ENCODE assay signal across 20 mouse cellular contexts in genomic region chr9:51978545-51979259, GRCm38 (mm10). TPM values are rescaled to one million over a fixed set of nuclear protein-coding genes. Genes with fewer than 3 reads are reported as not detected.
DNase-seq lines count a peak whose midpoint lies in the region; ATAC-seq and TF ChIP-seq lines count a peak whose summit lies in the region.
"Had no signal": no experiment of that assay in that cellular context is flagged by ENCODE, and none has a peak within 500 bp of the region (broad histone marks: within the 10 kb centered on the region; RNA-seq: fewer than 3 reads in every experiment).

No protein-coding gene starts in this region.

- no peak overlapping the region for H3K4me3 ChIP-seq in lung, embryonic 14.5 days (ENCODE audit: low read depth, low read length)
- no peak overlapping the region for H3K4me3 ChIP-seq in CH12.LX (replicated peaks in 1 of 3; ENCODE audit: low read depth in 2 of 3, low read length in 2 of 3, poor library complexity in 1 of 3)
- no peak overlapping the region for H3K4me3 ChIP-seq in stomach, postnatal 0 days (ENCODE audit: low read depth, low read length)
- H3K4me3 ChIP-seq: forebrain, embryonic 12.5 days; limb, embryonic 15.5 days; midbrain, embryonic 12.5 days; neural tube, embryonic 13.5 days had no signal

- WGBS in lung, embryonic 14.5 days, result 84% methylated on average over 6 of the region's 6 CpGs
- WGBS in stomach, postnatal 0 days, result 84% methylated on average over 6 of the region's 6 CpGs

- peak; percentile 31; the same call in 1 of the 2 replicates for ATAC-seq in lung, embryonic 14.5 days (ENCODE audit: insufficient read depth)
- 0 out of 2 replicates have a peak, but pooled peaks have one; percentile 19 for ATAC-seq in stomach, postnatal 0 days (ENCODE audit: low FRiP score, low TSS enrichment)

- no peak for DNase-seq in lung, embryonic 14.5 days
- DNase-seq in lung, postnatal 14 days, result no peak
- DNase-seq in CH12.LX (ENCODE audit: extremely low read depth) (peak; percentile 22), ZHBTc4 (ENCODE audit: low read depth, low spot score) (peak; percentile 92)
- no peak for DNase-seq in stomach, postnatal 0 days (ENCODE audit: low spot score)
- no peak for DNase-seq in embryo, embryonic 11 days
- DNase-seq in left cerebral cortex, adult 18-20 months (ENCODE audit: low spot score in 2 of 2), result no peak
- DNase-seq: adrenal gland, postnatal 25 days; cerebellum, adult 11-12 months; cerebellum, postnatal 25 days; gastrocnemius, postnatal 14 days; lung, adult 2 months; right cerebral cortex, adult 18-20 months; spleen, adult 18-20 months; thymus, postnatal 4 days had no signal

- H3K36me3 ChIP-seq in lung, embryonic 14.5 days (ENCODE audit: insufficient read depth), result no peaks in the 10 kb centered on the region
- no peaks in the 10 kb centered on the region for H3K36me3 ChIP-seq in CH12.LX (replicated peaks in 1 of 2; ENCODE audit: control insufficient read depth in 1 of 2, insufficient read depth in 1 of 2, low read length in 1 of 2)
- no peaks in the 10 kb centered on the region for H3K36me3 ChIP-seq in stomach, postnatal 0 days (ENCODE audit: control insufficient read depth, insufficient read depth, low read length)
- H3K36me3 ChIP-seq: forebrain, embryonic 12.5 days; limb, embryonic 15.5 days; midbrain, embryonic 12.5 days; neural tube, embryonic 13.5 days had no signal

- no peak for TF ChIP-seq POLR2A in CH12.LX (IDR thresholded peaks at IDR 0.05; ENCODE audit: low read depth, low read length)

- in situ Hi-C loops in CH12.LX (cut with MboI; ENCODE audit: low pct_ligation_motif_present, low pct_unique_long_range_greater_than_20kb, low sequenced_read_pairs), result loop anchor here (25.0 kb wide), 1 partner anchor 384 kb away; no protein-coding TSS in a partner anchor

- no peak overlapping the region for H3K9ac ChIP-seq in lung, embryonic 14.5 days
- H3K9ac ChIP-seq in CH12.LX (ENCODE audit: insufficient read depth, low read depth), result no peak overlapping the region
- no peak overlapping the region for H3K9ac ChIP-seq in stomach, postnatal 0 days (ENCODE audit: low read length)
- H3K9ac ChIP-seq: forebrain, embryonic 12.5 days; limb, embryonic 15.5 days; midbrain, embryonic 12.5 days; neural tube, embryonic 13.5 days had no signal

- H3K4me2 ChIP-seq in lung, embryonic 14.5 days, result no peak overlapping the region
- H3K4me2 ChIP-seq in CH12.LX (ENCODE audit: insufficient read depth, low read depth, poor library complexity, severe bottlenecking), result no peak overlapping the region
- no peak overlapping the region for H3K4me2 ChIP-seq in stomach, postnatal 0 days (replicated peaks; ENCODE audit: low read depth)
- H3K4me2 ChIP-seq: forebrain, embryonic 12.5 days; limb, embryonic 15.5 days; midbrain, embryonic 12.5 days; neural tube, embryonic 13.5 days had no signal

- TF ChIP-seq RAD21 in CH12.LX (IDR thresholded peaks at IDR 0.05; ENCODE audit: low read depth, low read length), result no peak

- H3K27me3 ChIP-seq in lung, embryonic 14.5 days (ENCODE audit: insufficient read depth, low read length), result no peaks in the 10 kb centered on the region
- no peaks in the 10 kb centered on the region for H3K27me3 ChIP-seq in CH12.LX (replicated peaks)
- H3K27me3 ChIP-seq in stomach, postnatal 0 days (ENCODE audit: control insufficient read depth, insufficient read depth, low read length), result no peaks in the 10 kb centered on the region
- H3K27me3 ChIP-seq: forebrain, embryonic 12.5 days; limb, embryonic 15.5 days; midbrain, embryonic 12.5 days; neural tube, embryonic 13.5 days had no signal

- dilution Hi-C loops in CH12.LX (cut with MboI; ENCODE audit: extremely low pct_ligation_motif_present, extremely low pct_unique_long_range_greater_than_20kb, low sequenced_read_pairs), result no loop called here

- no peak for TF ChIP-seq EP300 in CH12.LX (IDR thresholded peaks at IDR 0.05; ENCODE audit: low read length)
- TF ChIP-seq EP300 in stomach, postnatal 0 days (optimal IDR thresholded peaks at IDR 0.05), result no peak

- H3K9me3 ChIP-seq in lung, embryonic 14.5 days (ENCODE audit: low read depth, low read length), result no peaks in the 10 kb centered on the region
- no peaks in the 10 kb centered on the region for H3K9me3 ChIP-seq in CH12.LX (replicated peaks; ENCODE audit: low read length)
- no peaks in the 10 kb centered on the region for H3K9me3 ChIP-seq in stomach, postnatal 0 days (ENCODE audit: control insufficient read depth, low read length)
- H3K9me3 ChIP-seq: forebrain, embryonic 12.5 days; limb, embryonic 15.5 days; midbrain, embryonic 12.5 days; neural tube, embryonic 13.5 days had no signal

- H3K79me2 ChIP-seq in CH12.LX (replicated peaks; ENCODE audit: control insufficient read depth, extremely low read depth, insufficient read depth, poor library complexity, severe bottlenecking), result no peaks in the 10 kb centered on the region

- no peak overlapping the region for H3K27ac ChIP-seq in lung, embryonic 14.5 days (ENCODE audit: low read depth)
- H3K27ac ChIP-seq in CH12.LX (ENCODE audit: insufficient read depth, low read depth), result no peak overlapping the region
- H3K27ac ChIP-seq in stomach, postnatal 0 days (replicated peaks), result no peak overlapping the region
- H3K27ac ChIP-seq: forebrain, embryonic 12.5 days; limb, embryonic 15.5 days; macrophage; midbrain, embryonic 12.5 days; neural tube, embryonic 13.5 days had no signal

- no peaks in the 10 kb centered on the region for H3K4me1 ChIP-seq in lung, embryonic 14.5 days (ENCODE audit: insufficient read depth)
- peaks cover 0 to 9% of the 10 kb centered on the region in 2 experiments; a peak in 2 of 4 replicates for H3K4me1 ChIP-seq in CH12.LX (ENCODE audit: control insufficient read depth in 1 of 2, insufficient read depth in 2 of 2)
- no peaks in the 10 kb centered on the region for H3K4me1 ChIP-seq in stomach, postnatal 0 days (replicated peaks; ENCODE audit: control insufficient read depth, insufficient read depth)
- H3K4me1 ChIP-seq: forebrain, embryonic 12.5 days; limb, embryonic 15.5 days; midbrain, embryonic 12.5 days; neural tube, embryonic 13.5 days had no signal

- no peak for TF ChIP-seq CTCF in lung, embryonic 14.5 days (IDR thresholded peaks at IDR 0.05; ENCODE audit: low read depth)
- no peak for TF ChIP-seq CTCF in CH12.LX (conservative IDR thresholded peaks at IDR 0.05 in 1 of 2, IDR thresholded peaks at IDR 0.05 in 1 of 2; ENCODE audit: low read depth in 2 of 2, low read length in 2 of 2)
- TF ChIP-seq CTCF in stomach, postnatal 0 days (IDR thresholded peaks at IDR 0.05; ENCODE audit: low read depth), result no peak

TF ChIP-seq in CH12.LX, 34 proteins besides CTCF, POLR2A, EP300 and RAD21:
- TF ChIP-seq USF1 (IDR thresholded peaks at IDR 0.05; ENCODE audit: low read depth, low read length), result no peak
- no peak for TF ChIP-seq HCFC1 (IDR thresholded peaks at IDR 0.05; ENCODE audit: low read depth, low read length)
- TF ChIP-seq JUND (conservative IDR thresholded peaks at IDR 0.05; ENCODE audit: low read depth, low read length), result no peak
- no peak for TF ChIP-seq KAT2A (IDR thresholded peaks at IDR 0.05; ENCODE audit: insufficient replicate concordance, low read length)
- no peak for TF ChIP-seq MEF2A (IDR thresholded peaks at IDR 0.05; ENCODE audit: borderline replicate concordance, low read depth, low read length)
- TF ChIP-seq UBTF (IDR thresholded peaks at IDR 0.05; ENCODE audit: low read depth, low read length), result no peak
- no peak for TF ChIP-seq BHLHE40 (IDR thresholded peaks at IDR 0.05; ENCODE audit: low read depth, low read length)
- no peak for TF ChIP-seq NELFE (IDR thresholded peaks at IDR 0.05; ENCODE audit: low read depth, low read length)
- no peak for TF ChIP-seq MAFK (IDR thresholded peaks at IDR 0.05; ENCODE audit: insufficient replicate concordance, low read length)
- no peak for TF ChIP-seq SIN3A (IDR thresholded peaks at IDR 0.05; ENCODE audit: low read length)
- no peak for TF ChIP-seq SMC3 (IDR thresholded peaks at IDR 0.05; ENCODE audit: low read depth, low read length)
- no peak for TF ChIP-seq IRF4 (IDR thresholded peaks at IDR 0.05; ENCODE audit: low read depth, low read length)
- no peak for TF ChIP-seq PAX5 (IDR thresholded peaks at IDR 0.05; ENCODE audit: low read length)
- TF ChIP-seq ETS1 (conservative IDR thresholded peaks at IDR 0.05; ENCODE audit: low read depth, low read length), result no peak
- TF ChIP-seq TCF12 (IDR thresholded peaks at IDR 0.05; ENCODE audit: low read depth, low read length), result no peak
- TF ChIP-seq USF2 (conservative IDR thresholded peaks at IDR 0.05; ENCODE audit: low read depth, low read length), result no peak
- no peak for TF ChIP-seq JUN (IDR thresholded peaks at IDR 0.05; ENCODE audit: insufficient read depth, low read depth, low read length)
- TF ChIP-seq RCOR1 (conservative IDR thresholded peaks at IDR 0.05; ENCODE audit: low read depth, low read length), result no peak

RNA-seq across cellular contexts. Expression of gene Fdx1, which starts 15.3 kb away (rescaled TPM):
- polyA plus RNA-seq in lung, embryonic 14.5 days (2014; fragmentation: Nextera tagmentation; extraction: Ambion mirVana), result 98.5 and 101 TPM in 2 replicates
- 35.2 and 41.6 TPM in 2 replicates for total RNA-seq in CH12.LX (2012; rRNA removed)
- 69.2 and 80.0 TPM in 2 replicates for total RNA-seq in CH12.LX (2014; rRNA removed)
- 44.4 and 51.1 TPM in 2 replicates for polyA plus RNA-seq in CH12.LX (2012; ENCODE audit: insufficient read length, low read depth)
- 143 TPM in 2 replicates for polyA plus RNA-seq in stomach, postnatal 0 days (2015; fragmentation: Nextera tagmentation; extraction: Ambion mirVana)
- total RNA-seq in left cerebral cortex, adult 18-20 months (2021), result 10 to 100 TPM; 19.3 to 20.2 TPM

Comparison
In these comparisons a context has a peak if more than half of its experiments do, and no peak if none do; other contexts are left out.
1. DNase-seq: peak in CH12.LX (single experiment) and ZHBTc4 (single experiment); none in lung, embryonic 14.5 days (single experiment), lung, postnatal 14 days (single experiment), stomach, postnatal 0 days (single experiment), embryo, embryonic 11 days (single experiment) and left cerebral cortex, adult 18-20 months (0 of 2).